Comparison of ENCODE assay signal across 25 mouse cellular contexts in genomic region chr3:28238136-28238535, GRCm38 (mm10).
"Had no signal": no experiment of that assay in that cellular context is flagged by ENCODE, and none has a peak within 500 bp of the region (broad histone marks: within the 10 kb centered on the region; RNA-seq: fewer than 3 reads in every experiment).

No protein-coding gene starts in this region.

- H3K9ac ChIP-seq: limb, embryonic 12.5 days; limb, embryonic 15.5 days; liver, embryonic 14.5 days; lung, embryonic 15.5 days; midbrain, embryonic 13.5 days; neural tube, embryonic 13.5 days; stomach, embryonic 15.5 days had no signal

- H3K36me3 ChIP-seq: limb, embryonic 12.5 days; limb, embryonic 15.5 days; lung, embryonic 15.5 days; midbrain, embryonic 10.5 days; midbrain, embryonic 13.5 days; neural tube, embryonic 13.5 days; stomach, embryonic 15.5 days had no signal

- DNase-seq: kidney, adult 18-20 months; kidney, adult 9 months; kidney, postnatal 14 days; kidney, postnatal 4 days; left cerebral cortex, postnatal 4 days; lung, adult 18-20 months; lung, postnatal 10 days; lung, postnatal 36 days; retina, postnatal 1 day; right cerebral cortex, postnatal 25 days; spleen, adult 18-20 months; thymus, adult 18-20 months; thymus, postnatal 36 days had no signal

- H3K9me3 ChIP-seq: limb, embryonic 12.5 days; limb, embryonic 15.5 days; lung, embryonic 15.5 days; megakaryocyte, embryonic 14.5 days; midbrain, embryonic 10.5 days; midbrain, embryonic 13.5 days; neural tube, embryonic 13.5 days; stomach, embryonic 15.5 days had no signal

- ATAC-seq: midbrain, embryonic 13.5 days; midbrain, embryonic 16.5 days had no signal

- H3K27ac ChIP-seq: limb, embryonic 12.5 days; limb, embryonic 15.5 days; liver, embryonic 14.5 days; lung, embryonic 15.5 days; midbrain, embryonic 10.5 days; midbrain, embryonic 13.5 days; neural tube, embryonic 13.5 days; stomach, embryonic 15.5 days had no signal

- H3K4me2 ChIP-seq: limb, embryonic 12.5 days; limb, embryonic 15.5 days; liver, embryonic 11.5 days; lung, embryonic 15.5 days; midbrain, embryonic 13.5 days; neural tube, embryonic 13.5 days; stomach, embryonic 15.5 days had no signal

- H3K27me3 ChIP-seq: limb, embryonic 12.5 days; limb, embryonic 15.5 days; lung, embryonic 15.5 days; megakaryocyte, embryonic 14.5 days; midbrain, embryonic 13.5 days; neural tube, embryonic 13.5 days; stomach, embryonic 15.5 days had no signal

- H3K4me1 ChIP-seq: limb, embryonic 12.5 days; limb, embryonic 15.5 days; lung, embryonic 15.5 days; midbrain, embryonic 10.5 days; midbrain, embryonic 13.5 days; neural tube, embryonic 13.5 days; stomach, embryonic 15.5 days had no signal

- H3K4me3 ChIP-seq: limb, embryonic 12.5 days; limb, embryonic 15.5 days; lung, embryonic 15.5 days; megakaryocyte, embryonic 14.5 days; midbrain, embryonic 10.5 days; midbrain, embryonic 13.5 days; myocyte; neural tube, embryonic 13.5 days; stomach, embryonic 15.5 days had no signal
